Mouse (Mus musculus) embryonic facial prominence, embryonic 15.5 days (tissue): ENCODE data around the gene Gpr107. TPM values are rescaled to one million over a fixed set of nuclear protein-coding genes. Genes with fewer than 3 reads are reported as not detected.

Source experiments
- ATAC-seq: fragments of 200-750 bp; cut with Nextera tagmentation; 2 replicates; pipeline ENCODE4 v1.8.0; 2017; ENCODE audit warnings: low read depth, moderate TSS enrichment; ENCODE audit not compliant: insufficient number of reproducible peaks, low FRiP score, low TSS enrichment
- H3K27ac ChIP-seq: fragments of 300-500 bp; sonication (generic); replicated peaks from 2 replicates; pipeline ENCODE4 v1.5.1; 2015; ENCODE audit warnings: mild to moderate bottlenecking, inconsistent platforms
- H3K27me3 ChIP-seq: fragments of 300-500 bp; sonication (generic); 2 replicates; pipeline ENCODE4 v1.6.1; 2015; ENCODE audit warnings: inconsistent platforms
- H3K36me3 ChIP-seq: fragments of 300-500 bp; sonication (generic); 2 replicates; pipeline ENCODE4 v1.6.1; 2015; ENCODE audit warnings: mild to moderate bottlenecking, inconsistent platforms
- H3K4me1 ChIP-seq: fragments of 300-500 bp; sonication (generic); 2 replicates; pipeline ENCODE4 v1.6.1; 2015; ENCODE audit warnings: inconsistent platforms
- H3K4me2 ChIP-seq: fragments of 300-500 bp; sonication (generic); replicated peaks from 2 replicates; pipeline ENCODE4 v1.6.1; 2015; ENCODE audit warnings: mild to moderate bottlenecking, inconsistent platforms
- H3K4me3 ChIP-seq: fragments of 300-500 bp; sonication (generic); replicated peaks from 2 replicates; pipeline ENCODE4 v1.5.1; 2015; ENCODE audit warnings: mild to moderate bottlenecking, inconsistent platforms
- H3K9ac ChIP-seq: fragments of 300-500 bp; sonication (generic); 2 replicates; pipeline ENCODE4 v1.6.1; 2015; ENCODE audit warnings: inconsistent platforms
- H3K9me3 ChIP-seq: fragments of 300-500 bp; sonication (generic); replicated peaks from 2 replicates; pipeline ENCODE4 v1.6.1; 2016; ENCODE audit warnings: inconsistent platforms
- WGBS: fragments of 180-500 bp; shearing (Covaris S2); methylation state at CpG from one replicate; pipeline ENCODE4 v1.1.7; 2015; 5-methylcytosine and 5-hydroxymethylcytosine counted together
- polyA plus RNA-seq: library from polyadenylated mRNA; unstranded; fragments of >200 nt; fragmentation: Nextera tagmentation; extraction: Ambion mirVana; gene quantifications from 2 replicates; pipeline ENCODE4 v1.2.1, GENCODE M21; 2015

Gpr107 gene
- polyA plus RNA-seq, 1 experiment from 2014 or later, result 40.6 TPM

DNA sequence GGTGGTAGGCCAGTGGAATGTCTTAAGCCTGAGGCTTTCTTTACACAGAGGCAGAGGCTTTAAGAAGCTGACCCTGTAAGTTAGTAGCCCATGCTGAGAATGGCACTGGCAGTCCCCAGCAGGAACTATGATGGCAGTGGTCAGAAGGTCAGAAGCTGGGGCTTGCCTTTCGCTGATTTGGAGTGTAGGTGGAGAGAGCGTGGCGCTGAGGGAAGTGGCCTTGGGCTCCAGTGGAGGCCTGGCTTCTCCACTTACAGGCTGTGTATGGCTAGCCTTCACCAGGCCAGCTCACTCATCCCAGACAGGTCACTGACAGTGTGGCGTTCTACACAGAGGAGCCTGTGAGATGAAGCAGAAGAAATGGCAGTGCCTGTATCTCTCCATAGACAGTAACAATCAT is 50.8 kb downstream of the Gpr107 start:
- no peaks in the 10 kb centered on the region for H3K9me3 ChIP-seq
- H3K27ac ChIP-seq, result no peak overlapping the region
- no peak overlapping the region for H3K9ac ChIP-seq
- H3K27me3 ChIP-seq, result no peaks in the 10 kb centered on the region
- 69% methylated on average over 4 of the region's 4 CpGs for WGBS
- peaks cover 19% of the 10 kb centered on the region for H3K4me1 ChIP-seq
- no peak overlapping the region for H3K4me2 ChIP-seq
- no peak for ATAC-seq
- H3K36me3 ChIP-seq, result peaks cover 41% of the 10 kb centered on the region
- no peak overlapping the region for H3K4me3 ChIP-seq

DNA sequence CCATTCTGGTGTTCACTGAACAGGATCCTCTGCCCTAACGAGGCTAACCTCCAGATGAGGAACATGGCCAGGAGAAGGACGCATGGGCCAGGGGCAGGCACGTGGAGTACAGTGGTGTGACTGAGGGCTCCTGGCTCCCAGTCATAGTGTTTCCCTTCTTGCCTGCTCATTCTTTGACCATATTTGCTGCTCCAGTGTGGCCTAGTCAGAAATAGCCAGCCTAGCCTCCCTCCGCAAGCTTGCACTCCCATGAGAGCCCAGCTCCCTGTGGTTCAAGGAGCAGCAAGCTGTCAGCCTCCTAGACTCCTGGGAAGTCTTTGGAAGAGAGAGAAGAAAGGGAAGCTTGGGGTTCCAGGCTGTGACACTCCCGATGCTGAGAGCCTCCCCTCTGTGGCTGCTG is 52.6 kb downstream of the Gpr107 start:
- 79% methylated on average over 5 of the region's 5 CpGs for WGBS

DNA sequence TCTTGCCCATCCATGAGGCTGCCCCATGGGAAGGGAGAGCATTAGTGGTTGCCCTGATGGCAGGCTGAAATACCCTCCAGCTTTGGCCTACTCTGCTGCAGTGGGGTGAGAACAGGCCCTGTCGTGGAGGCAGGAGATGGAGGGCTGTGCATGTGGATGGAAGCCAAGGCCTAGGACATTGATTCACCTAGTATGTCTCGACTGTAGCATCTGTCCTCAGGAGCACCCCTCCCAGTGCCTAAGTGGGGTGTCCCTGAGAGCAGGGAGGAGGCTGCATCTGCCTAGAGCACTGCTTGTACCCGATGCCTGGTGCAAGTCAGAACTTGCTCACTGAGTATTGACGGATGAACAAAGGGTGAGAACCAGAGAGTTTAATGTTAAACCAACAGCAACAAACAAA is 54.1 kb downstream of the Gpr107 start:
- Histone ChIP-seq H3K36me3 (peaks cover 60% of the 10 kb centered on the region), H3K27me3 (no peaks in the 10 kb centered on the region), H3K4me2 (no peak overlapping the region), H3K4me3 (no peak overlapping the region), H3K9ac (no peak overlapping the region), H3K9me3 (no peaks in the 10 kb centered on the region), H3K4me1 (peaks cover 19% of the 10 kb centered on the region), H3K27ac (peak overlapping the region; percentile 29; the same call in 1 of the 2 replicates)
- 67% methylated on average over 4 of the region's 4 CpGs for WGBS
- 0 out of 2 replicates have a peak, but pooled peaks have one; percentile 23 for ATAC-seq

More for the DNA sequence above, 52.6 kb downstream of the Gpr107 start:
- H3K9ac ChIP-seq, result no peak overlapping the region
- H3K27ac ChIP-seq, result no peak overlapping the region
- no peak for ATAC-seq
- H3K4me3 ChIP-seq, result no peak overlapping the region
- H3K27me3 ChIP-seq, result no peaks in the 10 kb centered on the region
- no peaks in the 10 kb centered on the region for H3K9me3 ChIP-seq
- peaks cover 48% of the 10 kb centered on the region for H3K36me3 ChIP-seq
- no peak overlapping the region for H3K4me2 ChIP-seq
- H3K4me1 ChIP-seq, result peaks cover 19% of the 10 kb centered on the region

DNA sequence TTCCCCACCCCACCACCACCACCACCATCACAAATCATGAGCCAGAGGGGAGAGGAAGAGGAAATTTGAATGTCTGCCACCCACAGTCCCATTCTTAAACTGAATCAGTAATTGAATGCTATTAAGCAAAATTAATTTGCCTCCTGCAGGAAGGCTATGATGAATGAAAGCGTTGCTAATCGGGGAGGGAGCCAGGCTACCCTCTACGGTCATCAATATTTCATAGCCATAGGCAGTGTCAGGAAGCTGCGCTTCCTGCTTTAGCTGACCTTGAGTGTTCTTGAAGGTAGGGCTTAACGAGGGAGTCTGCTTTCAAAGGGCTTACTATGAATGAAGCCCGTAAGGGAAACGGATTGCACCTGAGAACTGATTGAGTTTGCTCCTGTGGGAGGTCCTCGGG is 54.8 kb downstream of the Gpr107 start:
- no peaks in the 10 kb centered on the region for H3K9me3 ChIP-seq
- no peak for ATAC-seq
- H3K36me3 ChIP-seq, result peaks cover 62% of the 10 kb centered on the region
- no peak overlapping the region; the same call in 1 of the 2 replicates for H3K27ac ChIP-seq
- H3K4me1 ChIP-seq, result peaks cover 19% of the 10 kb centered on the region
- H3K9ac ChIP-seq, result no peak overlapping the region
- H3K4me3 ChIP-seq, result no peak overlapping the region
- H3K27me3 ChIP-seq, result no peaks in the 10 kb centered on the region
- H3K4me2 ChIP-seq, result no peak overlapping the region
- 45% methylated on average over 8 of the region's 8 CpGs for WGBS

DNA sequence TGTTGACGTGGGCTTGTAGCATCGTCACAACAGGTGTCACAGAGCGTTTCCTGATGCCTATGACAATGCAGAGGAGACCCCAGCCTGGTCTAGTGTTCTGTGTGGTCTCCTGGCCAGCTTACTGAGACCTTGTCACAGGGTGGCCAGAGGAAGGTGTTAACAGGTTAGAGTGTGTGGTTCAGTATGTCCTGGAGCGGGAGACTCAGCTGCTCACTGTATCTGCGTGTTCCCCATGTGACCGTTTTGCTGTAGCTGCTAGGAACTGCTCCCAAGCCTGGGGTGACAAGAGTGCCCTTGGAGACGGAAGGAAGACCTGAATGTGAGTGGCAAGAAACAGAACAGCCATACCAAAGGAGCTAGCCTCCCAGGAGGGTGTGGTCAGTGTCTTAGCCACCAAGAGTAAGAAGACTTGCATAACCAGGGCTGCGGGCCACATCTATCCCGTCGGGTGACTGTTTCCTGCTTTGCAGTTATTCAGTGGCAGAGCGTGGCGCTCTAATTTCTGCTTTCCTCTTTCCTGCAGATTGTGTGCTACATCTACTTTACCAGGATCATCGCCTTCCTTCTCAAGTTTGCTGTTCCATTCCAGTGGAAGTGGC is 56.5 kb downstream of the Gpr107 start:
- no peaks in the 10 kb centered on the region for H3K9me3 ChIP-seq
- 85% methylated on average over 13 of the region's 13 CpGs for WGBS
- no peaks in the 10 kb centered on the region for H3K27me3 ChIP-seq
- H3K4me3 ChIP-seq, result no peak overlapping the region
- no peak overlapping the region for H3K9ac ChIP-seq
- H3K27ac ChIP-seq, result 0 out of 2 replicates have a peak overlapping the region, but pooled peaks have one; percentile 6
- no peak overlapping the region for H3K4me2 ChIP-seq
- ATAC-seq, result no peak
- peaks cover 13% of the 10 kb centered on the region for H3K4me1 ChIP-seq
- peaks cover 72% of the 10 kb centered on the region for H3K36me3 ChIP-seq

DNA sequence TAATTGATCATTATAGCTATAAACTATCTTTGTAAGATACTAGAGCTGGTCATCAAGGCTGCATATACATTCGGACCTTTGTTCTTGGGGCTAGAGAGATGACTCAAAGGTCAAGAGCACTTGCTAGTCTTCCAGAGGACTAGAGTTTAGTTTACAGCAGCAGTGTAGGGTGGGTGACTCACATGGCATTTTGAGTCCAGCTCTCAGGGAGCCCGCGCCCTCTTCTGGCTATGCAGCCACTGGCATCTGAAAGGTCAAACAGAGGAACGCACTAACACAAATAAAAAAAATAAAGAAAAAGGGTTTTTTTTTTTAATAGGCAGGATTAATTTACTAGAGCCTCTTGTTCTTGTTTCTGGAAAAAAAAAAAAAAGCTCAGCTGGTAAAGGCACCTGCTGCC is 57.4 kb downstream of the Gpr107 start:
- H3K36me3 ChIP-seq, result peaks cover 80% of the 10 kb centered on the region
- H3K9ac ChIP-seq, result no peak overlapping the region
- 93% methylated on average over 4 of the region's 4 CpGs for WGBS
- H3K4me3 ChIP-seq, result no peak overlapping the region
- no peaks in the 10 kb centered on the region for H3K9me3 ChIP-seq
- no peak for ATAC-seq
- no peaks in the 10 kb centered on the region for H3K27me3 ChIP-seq
- H3K4me1 ChIP-seq, result peaks cover 13% of the 10 kb centered on the region
- H3K27ac ChIP-seq, result no peak overlapping the region
- no peak overlapping the region for H3K4me2 ChIP-seq

DNA sequence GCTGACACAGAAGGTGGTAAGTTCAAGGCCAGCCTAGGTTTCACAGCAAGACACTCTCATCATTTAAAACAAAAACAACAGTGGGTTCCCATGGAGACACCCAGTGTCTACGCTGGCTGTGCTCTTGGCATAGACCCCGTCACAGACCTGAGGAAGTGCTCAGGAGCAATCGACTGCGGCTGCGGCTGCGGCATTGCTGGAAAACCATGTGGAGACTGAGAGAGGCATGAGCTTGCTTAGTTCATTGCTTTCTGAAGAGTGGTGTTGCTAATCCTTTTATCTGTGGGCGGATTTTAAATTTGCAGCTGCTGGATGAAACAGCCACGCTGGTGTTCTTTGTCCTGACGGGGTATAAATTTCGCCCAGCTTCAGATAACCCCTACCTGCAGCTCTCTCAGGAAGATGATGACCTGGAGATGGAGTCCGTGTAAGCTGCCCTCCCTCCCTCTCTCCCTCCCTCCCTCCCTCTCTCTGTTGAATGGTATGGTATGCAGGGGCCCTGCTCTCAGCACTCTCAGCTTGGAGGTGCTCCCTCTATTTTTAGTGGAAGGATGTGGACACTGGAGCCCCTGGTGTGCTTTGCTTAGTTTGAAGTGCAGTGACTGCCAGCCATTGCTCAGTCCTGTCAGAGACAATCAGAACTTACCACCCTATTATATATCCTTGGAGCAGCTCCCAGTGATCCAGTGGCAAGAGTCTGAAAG is 58.2 kb downstream of the Gpr107 start:
- Histone ChIP-seq H3K36me3 (peaks cover 84% of the 10 kb centered on the region), H3K9me3 (no peaks in the 10 kb centered on the region), H3K9ac (no peak overlapping the region), H3K27me3 (no peaks in the 10 kb centered on the region), H3K4me3 (no peak overlapping the region), H3K4me1 (peaks cover 11% of the 10 kb centered on the region), H3K4me2 (no peak overlapping the region), H3K27ac (no peak overlapping the region)
- no peak for ATAC-seq
- WGBS, result 63% methylated on average over 11 of the region's 11 CpGs

DNA sequence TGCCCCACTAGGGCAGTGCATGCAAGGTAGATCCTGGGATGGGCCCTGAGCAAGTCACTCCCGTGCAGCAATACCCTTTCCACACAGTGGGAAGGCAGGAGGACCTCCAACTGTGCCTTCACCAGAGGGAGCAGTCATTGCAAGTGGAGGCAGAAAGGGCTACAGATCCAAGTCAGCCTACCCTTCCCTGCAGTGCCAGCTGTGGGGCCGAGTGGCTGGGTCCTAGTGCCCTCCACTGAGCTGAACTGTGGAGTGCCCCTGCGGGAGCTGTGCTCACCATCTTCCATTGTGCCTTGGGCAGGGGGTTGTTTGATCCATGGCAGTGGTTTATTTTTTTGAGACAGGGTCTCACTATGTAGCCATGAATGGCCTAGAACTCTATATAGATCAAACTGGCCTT is 59.1 kb downstream of the Gpr107 start:
- Histone ChIP-seq H3K27me3 (no peaks in the 10 kb centered on the region), H3K9ac (no peak overlapping the region), H3K4me3 (no peak overlapping the region), H3K4me2 (no peak overlapping the region), H3K36me3 (peaks cover 83% of the 10 kb centered on the region), H3K27ac (no peak overlapping the region), H3K4me1 (peaks cover 2% of the 10 kb centered on the region), H3K9me3 (no peaks in the 10 kb centered on the region)
- no peak for ATAC-seq
- WGBS, result 55% methylated on average over 3 of the region's 3 CpGs

DNA sequence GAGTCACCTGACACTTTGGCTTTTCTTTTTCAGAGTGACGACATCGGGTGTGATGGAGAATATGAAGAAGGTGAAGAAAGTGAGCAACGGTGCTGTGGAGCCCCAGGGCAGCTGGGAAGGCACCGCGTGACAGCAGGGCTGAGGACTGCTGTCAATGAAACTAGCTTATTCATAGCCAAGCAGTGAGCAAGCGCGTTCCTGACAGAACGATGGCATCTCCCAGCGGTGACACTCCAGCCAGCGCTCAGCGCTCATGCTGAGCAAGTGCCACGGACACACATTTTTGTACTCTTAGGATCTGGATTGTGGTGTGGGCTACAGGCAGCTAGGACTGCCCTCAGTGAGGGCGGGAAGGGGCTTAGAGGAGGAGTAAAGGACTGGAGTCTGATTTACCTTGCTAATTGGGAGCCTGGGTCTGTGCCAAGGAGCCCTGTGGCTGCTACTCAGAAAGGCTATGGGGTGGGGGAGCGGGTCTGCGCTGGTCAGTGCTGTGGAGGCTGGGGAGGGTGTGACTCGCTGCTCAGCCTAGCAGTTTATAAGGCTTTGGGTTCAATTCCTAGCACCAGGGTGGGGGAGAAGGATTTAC is 62.2 kb downstream of the Gpr107 start:
- Histone ChIP-seq H3K4me3 (no peak overlapping the region), H3K9ac (no peak overlapping the region), H3K27me3 (no peaks in the 10 kb centered on the region), H3K36me3 (peaks cover 56% of the 10 kb centered on the region), H3K4me1 (no peaks in the 10 kb centered on the region), H3K4me2 (no peak overlapping the region), H3K9me3 (no peaks in the 10 kb centered on the region), H3K27ac (no peak overlapping the region)
- no peak for ATAC-seq
- 71% methylated on average over 16 of the region's 16 CpGs for WGBS

DNA sequence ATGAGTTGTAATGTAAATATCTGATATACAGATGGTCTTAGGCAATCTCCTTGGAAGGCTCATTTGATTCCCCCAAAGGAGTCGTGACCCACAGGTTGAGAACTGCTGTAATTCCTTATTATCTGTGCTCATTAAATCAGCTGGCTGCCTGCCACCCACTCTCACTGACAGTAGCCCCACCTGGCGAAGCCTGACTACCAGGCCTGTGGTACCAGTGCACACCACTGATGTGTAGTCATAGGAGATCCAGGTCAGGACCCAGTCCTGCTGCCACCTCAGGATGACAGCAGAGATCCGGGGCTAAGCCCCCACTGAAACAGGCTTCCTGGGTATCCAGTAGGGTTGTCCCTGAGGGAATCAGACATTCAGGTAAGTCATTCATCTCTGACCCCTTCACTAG is 66.5 kb downstream of the Gpr107 start:
- Histone ChIP-seq H3K4me2 (no peak overlapping the region), H3K9me3 (no peaks in the 10 kb centered on the region), H3K27ac (no peak overlapping the region), H3K36me3 (peaks cover 18% of the 10 kb centered on the region), H3K4me3 (no peak overlapping the region), H3K4me1 (no peaks in the 10 kb centered on the region), H3K27me3 (no peaks in the 10 kb centered on the region), H3K9ac (no peak overlapping the region)
- no peak for ATAC-seq
- 77% methylated on average over 3 of the region's 3 CpGs for WGBS

DNA sequence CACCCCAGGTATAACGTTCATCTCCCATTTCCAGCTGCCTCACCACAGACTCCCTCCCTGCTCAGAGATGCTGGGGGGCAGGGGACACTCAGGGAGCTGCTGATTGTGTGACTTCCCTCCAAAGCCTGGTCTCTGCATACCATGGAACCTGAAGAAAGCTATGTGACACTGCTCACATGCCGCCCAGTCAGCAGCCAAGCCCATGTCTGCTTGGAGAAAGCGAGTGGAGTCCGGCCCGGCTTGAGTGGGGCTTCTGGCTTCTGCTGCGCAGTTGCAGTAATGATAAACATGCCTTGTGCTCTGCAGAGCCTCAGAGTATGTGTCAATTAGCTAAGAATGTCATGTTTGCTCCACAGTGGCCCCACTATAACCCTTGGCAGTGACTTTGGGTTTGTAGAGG is 67.4 kb downstream of the Gpr107 start:
- Histone ChIP-seq H3K4me2 (no peak overlapping the region), H3K27me3 (no peaks in the 10 kb centered on the region), H3K4me3 (no peak overlapping the region), H3K27ac (no peak overlapping the region), H3K9ac (no peak overlapping the region), H3K36me3 (peaks cover 10% of the 10 kb centered on the region), H3K4me1 (no peaks in the 10 kb centered on the region), H3K9me3 (no peaks in the 10 kb centered on the region)
- ATAC-seq, result no peak
- WGBS, result 70% methylated on average over 6 of the region's 6 CpGs
